Mouse (Mus musculus) ES-E14 (cell line): ENCODE results near the gene Dcps. TPM values are rescaled to one million over a fixed set of nuclear protein-coding genes. Genes with fewer than 3 reads are reported as not detected.

ENCODE experiments used
- DNase-seq: peaks from one replicate; pipeline ENCODE4 v3.0.0-alpha.2; 2013; ENCODE audit warnings: low read depth, low spot score
- H3K27ac ChIP-seq: 2 replicates; pipeline ENCODE4 v1.5.1; 2012; ENCODE audit warnings: low read depth, mild to moderate bottlenecking, low read length, moderate library complexity, mixed read lengths; ENCODE audit not compliant: poor library complexity, insufficient read depth, severe bottlenecking
- H3K36me3 ChIP-seq: 2 replicates; pipeline ENCODE4 v1.6.1; 2012; ENCODE audit warnings: mild to moderate bottlenecking, low read length, moderate library complexity, mixed read lengths; ENCODE audit not compliant: control insufficient read depth, poor library complexity, insufficient read depth, severe bottlenecking
- H3K4me1 ChIP-seq, 2 experiments: fragments of 150-350 bp in 1 of 2; sonication (generic) in 1 of 2; 2 replicates each; pipeline ENCODE4 v1.6.1; 2012; ENCODE audit warnings: low read length in 2 of 2, mild to moderate bottlenecking in 1 of 2, mixed read lengths in 1 of 2; ENCODE audit not compliant: control insufficient read depth in 2 of 2, insufficient read depth in 2 of 2, poor library complexity in 1 of 2
- H3K4me3 ChIP-seq, 2 experiments: fragments of 150-350 bp in 1 of 2; sonication (generic) in 1 of 2; 2 replicates each; pipeline ENCODE4 v1.5.1; 2012; ENCODE audit warnings: low read length in 2 of 2, low read depth in 1 of 2, mild to moderate bottlenecking in 1 of 2, mixed read lengths in 1 of 2; ENCODE audit not compliant: insufficient read depth in 1 of 2, poor library complexity in 1 of 2, severe bottlenecking in 1 of 2
- H3K9ac ChIP-seq: 2 replicates; pipeline ENCODE4 v1.6.1; 2012; ENCODE audit warnings: low read depth, mild to moderate bottlenecking, low read length, mixed read lengths; ENCODE audit not compliant: poor library complexity, insufficient read depth, severe bottlenecking
- H3K9me3 ChIP-seq: fragments of 150-350 bp; sonication (generic); 2 replicates; pipeline ENCODE4 v1.6.1; 2012; ENCODE audit warnings: low read depth, mild to moderate bottlenecking, low read length; ENCODE audit not compliant: control insufficient read depth, insufficient read depth
- CHD2 ChIP-seq: IDR thresholded peaks from 2 replicates; pipeline ENCODE4 v1.6.1; 2014; ENCODE audit warnings: mild to moderate bottlenecking, low read depth, low read length, inconsistent platforms
- HCFC1 ChIP-seq: IDR thresholded peaks from 2 replicates; pipeline ENCODE4 v1.6.1; 2012; ENCODE audit warnings: low read length, inconsistent platforms, borderline replicate concordance; ENCODE audit not compliant: insufficient read depth
- MAFK ChIP-seq: IDR thresholded peaks from 2 replicates; pipeline ENCODE4 v1.6.1; 2014; ENCODE audit warnings: mild to moderate bottlenecking, low read depth, low read length, inconsistent platforms; ENCODE audit not compliant: insufficient read depth
- ZC3H11A ChIP-seq: IDR thresholded peaks from 2 replicates; pipeline ENCODE4 v1.6.1; 2012; ENCODE audit warnings: low read depth, mild to moderate bottlenecking, inconsistent platforms, low read length, borderline replicate concordance
- ZNF384 ChIP-seq: IDR thresholded peaks from 2 replicates; pipeline ENCODE4 v1.6.1; 2012; ENCODE audit warnings: low read depth, low read length, inconsistent platforms
- in situ Hi-C, 2 experiments: fragments of 600-800 bp; cut with MboI; formaldehyde crosslinking; loops; one replicate each; pipeline ENCODE4 v1.15.1; 2025; ENCODE audit warnings: low sequenced_read_pairs in 2 of 2, inconsistent platforms in 1 of 2; ENCODE audit not compliant: unreplicated experiment in 2 of 2
- total RNA-seq: library from RNA; depleted of rRNA; stranded (reverse); fragments of 300-350 nt; gene quantifications from 2 replicates; pipeline ENCODE4 v1.2.3, GENCODE M21; 2012

The Dcps gene
- total RNA-seq, 1 experiment, result 42.9 TPM

- Histone ChIP-seq H3K4me3 (peak overlapping the region; percentile 71 to 81), H3K9ac (peak overlapping the region; percentile 73), H3K4me1 (peaks cover 0 to 2% of the 10 kb centered on the region in 2 experiments; a peak in 2 of 4 replicates), H3K9me3 (no peaks in the 10 kb centered on the region), H3K36me3 (no peaks in the 10 kb centered on the region), H3K27ac (no peak overlapping the region; the same call in 1 of the 2 replicates)
- peak; percentile 56 for DNase-seq
- in situ Hi-C loops, result no loop called here
- TF ChIP-seq ZNF384 (no peak), ZC3H11A (no peak), CHD2 (no peak), MAFK (no peak), HCFC1 (no peak)
These were observed 59.2 kb downstream of the Dcps start for GRCm38 (mm10) chr9:35116391-35117381.

GRCm38 (mm10) chr9:35115804-35116203, 60.1 kb downstream of the Dcps start:
- Histone ChIP-seq H3K9ac (no peak overlapping the region), H3K4me1 (peaks cover 0 to 6% of the 10 kb centered on the region in 2 experiments; a peak in 3 of 4 replicates), H3K9me3 (no peaks in the 10 kb centered on the region), H3K36me3 (no peaks in the 10 kb centered on the region), H3K4me3 (peak overlapping the region; percentile 71 to 81), H3K27ac (no peak overlapping the region)
- in situ Hi-C loops, result no loop called here
- TF ChIP-seq ZNF384, result no peak
- no peak for TF ChIP-seq CHD2
- no peak for DNase-seq

GRCm38 (mm10) chr9:35115299-35115698, 60.6 kb downstream of the Dcps start:
- Histone ChIP-seq H3K9me3 (no peaks in the 10 kb centered on the region), H3K27ac (no peak overlapping the region), H3K4me1 (peaks cover 2 to 9% of the 10 kb centered on the region in 2 experiments; a peak in 3 of 4 replicates), H3K4me3 (no peak overlapping the region), H3K9ac (no peak overlapping the region), H3K36me3 (no peaks in the 10 kb centered on the region)
- TF ChIP-seq CHD2, result no peak
- TF ChIP-seq MAFK, result no peak
- TF ChIP-seq ZNF384, result no peak
- no peak for TF ChIP-seq ZC3H11A
- no peak for TF ChIP-seq HCFC1
- DNase-seq, result no peak
- in situ Hi-C loops, result no loop called here

GRCm38 (mm10) chr9:35114234-35114633, 61.6 kb downstream of the Dcps start:
- in situ Hi-C loops, result no loop called here
- Histone ChIP-seq H3K9me3 (no peaks in the 10 kb centered on the region), H3K36me3 (no peaks in the 10 kb centered on the region), H3K9ac (no peak overlapping the region), H3K27ac (no peak overlapping the region), H3K4me3 (no peak overlapping the region), H3K4me1 (peaks cover 5 to 12% of the 10 kb centered on the region in 2 experiments; a peak in 3 of 4 replicates)
- TF ChIP-seq ZC3H11A (no peak), CHD2 (no peak)
- DNase-seq, result no peak
